Mouse (Mus musculus) midbrain, embryonic 13.5 days (tissue): ENCODE measurements around the gene 1700022I11Rik. TPM values are rescaled to one million over a fixed set of nuclear protein-coding genes. Genes with fewer than 3 reads are reported as not detected.

Experiments used
- ATAC-seq: fragments of 200-750 bp; cut with Nextera tagmentation; 2 replicates; pipeline ENCODE4 v1.8.0; 2017; ENCODE audit warnings: mild to moderate bottlenecking, moderate TSS enrichment, moderate library complexity
- H3K27ac ChIP-seq: fragments of 300-500 bp; sonication (generic); 2 replicates; pipeline ENCODE4 v1.5.1; 2015; ENCODE audit warnings: inconsistent platforms, mild to moderate bottlenecking, moderate library complexity
- H3K27me3 ChIP-seq: fragments of 300-500 bp; sonication (generic); 2 replicates; pipeline ENCODE4 v1.6.1; 2015; ENCODE audit warnings: mild to moderate bottlenecking, inconsistent platforms
- H3K36me3 ChIP-seq: fragments of 300-500 bp; sonication (generic); 2 replicates; pipeline ENCODE4 v1.6.1; 2015; ENCODE audit warnings: mild to moderate bottlenecking, inconsistent platforms
- H3K4me1 ChIP-seq: fragments of 300-500 bp; sonication (generic); replicated peaks from 2 replicates; pipeline ENCODE4 v1.6.1; 2015; ENCODE audit warnings: inconsistent platforms
- H3K4me2 ChIP-seq: fragments of 300-500 bp; sonication (generic); replicated peaks from 2 replicates; pipeline ENCODE4 v1.6.1; 2015; ENCODE audit warnings: moderate library complexity, mild to moderate bottlenecking, inconsistent platforms
- H3K4me3 ChIP-seq: fragments of 300-500 bp; sonication (generic); replicated peaks from 2 replicates; pipeline ENCODE4 v1.5.1; 2015; ENCODE audit warnings: mild to moderate bottlenecking, inconsistent platforms
- H3K9ac ChIP-seq: fragments of 300-500 bp; sonication (generic); replicated peaks from 2 replicates; pipeline ENCODE4 v1.6.1; 2015; ENCODE audit warnings: mild to moderate bottlenecking, inconsistent platforms
- H3K9me3 ChIP-seq: fragments of 300-500 bp; sonication (generic); 2 replicates; pipeline ENCODE4 v1.6.1; 2016; ENCODE audit warnings: mild to moderate bottlenecking, inconsistent platforms
- WGBS: fragments of 180-500 bp; shearing (Covaris S2); methylation state at CpG from one replicate; pipeline ENCODE4 v1.1.7; 2015; 5-methylcytosine and 5-hydroxymethylcytosine counted together
- polyA plus RNA-seq: library from polyadenylated mRNA; unstranded; fragments of >200 nt; fragmentation: Nextera tagmentation; extraction: Ambion mirVana; gene quantifications from 2 replicates; pipeline ENCODE4 v1.2.1, GENCODE M21; 2015

1700022I11Rik gene
- polyA plus RNA-seq, 1 experiment from 2014 or later = 0.50 TPM

DNA sequence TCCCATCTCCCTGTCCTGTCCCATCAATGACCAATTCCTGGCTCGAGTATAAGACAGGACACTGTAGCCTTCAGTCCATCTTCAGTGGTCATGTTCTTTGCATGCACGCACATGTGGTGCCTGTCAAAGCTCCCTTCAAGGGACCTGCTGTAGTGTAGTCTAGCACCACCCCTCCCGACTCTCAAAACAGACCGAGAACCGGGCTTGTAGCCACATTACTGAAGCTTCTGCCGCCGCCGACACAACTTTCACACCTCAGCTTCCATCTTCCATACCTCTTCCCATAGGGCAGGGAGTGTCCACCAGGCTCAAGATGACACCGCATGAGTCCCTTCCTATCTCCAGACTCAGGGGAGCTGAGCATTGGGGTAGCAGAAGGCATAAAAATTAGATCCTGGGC, 25.2 kb upstream of the 1700022I11Rik start:
- Histone ChIP-seq H3K27me3 (no peaks in the 10 kb centered on the region), H3K4me1 (peaks cover 38% of the 10 kb centered on the region), H3K27ac (no peak overlapping the region), H3K9me3 (no peaks in the 10 kb centered on the region), H3K9ac (no peak overlapping the region), H3K4me3 (no peak overlapping the region), H3K36me3 (peaks cover 4% of the 10 kb centered on the region; the same call in 1 of the 2 replicates), H3K4me2 (no peak overlapping the region)
- WGBS = 90% methylated on average over 9 of the region's 9 CpGs
- ATAC-seq = no peak

DNA sequence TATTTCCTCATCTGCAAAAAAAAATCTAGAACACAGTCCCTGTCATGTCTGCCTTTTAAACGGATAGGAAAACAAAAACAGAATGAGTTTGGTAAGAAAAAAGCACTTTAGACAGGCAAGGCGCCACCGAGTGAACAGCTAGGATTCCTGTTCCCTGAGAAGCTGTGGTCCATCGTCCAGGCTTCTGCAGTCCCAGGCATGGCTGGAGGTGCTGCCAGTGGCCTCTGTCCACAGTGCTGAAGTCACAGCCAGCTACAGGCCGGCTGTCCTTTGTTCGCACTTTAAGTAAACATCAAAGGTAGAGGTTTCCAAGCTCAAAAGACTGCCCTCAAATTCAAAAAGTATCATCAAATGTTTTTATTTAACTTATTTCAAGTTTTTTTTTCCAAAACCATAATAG, 24.4 kb upstream of the 1700022I11Rik start:
- 17% methylated on average over 6 of the region's 6 CpGs for WGBS
- Histone ChIP-seq H3K4me2 (no peak overlapping the region), H3K4me3 (no peak overlapping the region), H3K9me3 (no peaks in the 10 kb centered on the region), H3K4me1 (peaks cover 39% of the 10 kb centered on the region), H3K36me3 (peaks cover 4% of the 10 kb centered on the region; the same call in 1 of the 2 replicates), H3K27me3 (no peaks in the 10 kb centered on the region), H3K9ac (no peak overlapping the region), H3K27ac (no peak overlapping the region)
- no peak for ATAC-seq

DNA sequence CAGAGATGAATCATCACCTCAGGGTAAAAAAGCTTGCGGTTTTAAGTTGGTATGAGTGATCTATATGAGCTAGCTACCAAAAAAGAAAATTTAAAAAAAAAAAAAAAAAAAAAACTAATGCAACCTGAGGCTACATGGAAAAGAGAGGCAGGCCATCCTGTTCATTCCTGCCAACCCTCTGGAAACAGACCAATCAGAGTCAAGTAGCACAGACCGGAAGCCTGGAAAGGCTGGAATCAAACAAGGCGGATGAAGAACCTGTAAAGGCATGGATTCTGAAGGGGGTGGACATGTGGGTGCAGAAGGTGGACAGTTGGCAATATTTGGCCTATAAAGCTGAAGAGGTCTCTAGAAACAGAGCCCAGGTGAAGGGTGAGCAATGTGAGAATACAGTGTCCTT, 24.0 kb upstream of the 1700022I11Rik start:
- WGBS = 90% methylated on average over 3 of the region's 3 CpGs
- Histone ChIP-seq H3K4me1 (peaks cover 41% of the 10 kb centered on the region), H3K4me3 (no peak overlapping the region), H3K27ac (no peak overlapping the region), H3K4me2 (no peak overlapping the region), H3K36me3 (0 out of 2 replicates have a peak, but pooled peaks cover under 1% of the 10 kb centered on the region), H3K9ac (no peak overlapping the region), H3K27me3 (no peaks in the 10 kb centered on the region), H3K9me3 (no peaks in the 10 kb centered on the region)
- no peak for ATAC-seq

DNA sequence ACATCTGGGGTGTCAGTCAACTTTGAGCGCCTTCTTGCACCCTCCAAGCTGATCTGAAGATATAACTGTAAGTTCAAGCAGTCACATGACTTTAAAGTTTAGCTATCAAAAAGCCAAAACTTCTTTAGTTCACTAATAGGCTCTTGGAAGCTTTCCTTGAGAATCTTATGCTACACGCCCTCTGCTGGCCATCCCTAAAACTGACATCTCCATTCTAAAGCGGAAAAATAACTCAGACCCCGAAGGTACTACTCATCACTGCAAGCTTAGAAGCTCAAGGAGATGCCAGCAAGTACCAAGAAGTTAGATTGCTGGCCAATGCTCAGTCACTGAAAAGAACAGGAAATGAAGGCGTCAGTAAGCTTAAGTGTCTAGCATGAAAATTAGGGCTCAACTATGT, 23.5 kb upstream of the 1700022I11Rik start:
- 6% methylated on average over 5 of the region's 5 CpGs for WGBS
- Histone ChIP-seq H3K36me3 (no peaks in the 10 kb centered on the region), H3K4me1 (peaks cover 46% of the 10 kb centered on the region), H3K4me2 (peak overlapping the region; percentile 44), H3K9me3 (no peaks in the 10 kb centered on the region), H3K9ac (no peak overlapping the region), H3K4me3 (no peak overlapping the region), H3K27me3 (no peaks in the 10 kb centered on the region), H3K27ac (peak overlapping the region; percentile 98)
- no peak for ATAC-seq

DNA sequence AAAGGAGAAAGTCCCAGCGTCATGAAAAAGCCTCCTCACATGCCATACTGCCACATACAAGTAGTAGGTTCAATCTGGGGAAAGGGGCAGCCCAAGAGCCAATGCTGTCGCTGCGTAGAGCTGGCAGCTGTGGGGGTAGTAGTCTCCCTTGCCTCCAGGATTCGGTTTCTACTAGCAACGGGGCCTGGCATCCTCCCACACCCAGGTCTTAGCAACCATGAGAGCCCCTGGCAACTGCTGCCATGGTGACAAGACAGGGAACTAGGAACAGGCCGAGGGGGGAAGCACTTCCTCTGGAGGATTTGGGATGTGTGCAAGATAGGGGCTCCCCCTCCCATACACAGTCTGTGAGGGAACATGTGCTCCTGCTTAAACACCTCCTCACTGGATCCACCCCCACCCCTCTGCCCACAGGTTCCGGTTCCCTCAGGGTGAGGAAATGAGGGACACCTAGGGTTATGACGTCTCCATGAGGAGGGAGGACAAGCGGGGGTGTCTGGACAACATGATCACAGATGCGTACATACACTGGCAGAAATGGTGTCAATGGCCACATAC, 22.6 kb upstream of the 1700022I11Rik start:
- peak; percentile 59 for ATAC-seq
- H3K36me3 ChIP-seq = no peaks in the 10 kb centered on the region
- H3K27ac ChIP-seq = peak overlapping the region; percentile 98
- H3K9me3 ChIP-seq = no peaks in the 10 kb centered on the region
- WGBS = 18% methylated on average over 10 of the region's 10 CpGs
- peaks cover 55% of the 10 kb centered on the region for H3K4me1 ChIP-seq
- peak overlapping the region; percentile 44 for H3K4me2 ChIP-seq
- 0 out of 2 replicates have a peak overlapping the region, but pooled peaks have one; percentile 6 for H3K4me3 ChIP-seq
- peak overlapping the region; percentile 47 for H3K9ac ChIP-seq
- H3K27me3 ChIP-seq = no peaks in the 10 kb centered on the region

DNA sequence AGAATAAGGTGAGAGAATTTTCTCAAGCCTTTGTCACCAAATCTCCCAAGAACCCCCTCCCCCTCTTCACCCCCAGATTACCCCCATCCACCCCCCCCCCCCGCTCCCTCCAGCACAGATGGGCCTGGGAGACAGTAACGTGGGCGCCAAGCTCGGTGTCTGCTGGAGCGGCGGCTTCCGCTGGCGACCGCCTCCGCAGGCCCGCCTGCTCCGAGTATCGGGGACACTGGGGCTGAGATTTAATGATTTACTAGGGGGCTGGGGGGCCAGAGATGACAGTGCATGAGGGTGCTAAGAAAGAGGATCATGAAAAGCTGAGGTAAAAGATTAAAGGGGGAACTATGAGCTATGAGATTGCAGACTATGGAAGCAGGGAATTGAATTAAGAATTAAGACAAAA, 20.9 kb upstream of the 1700022I11Rik start:
- 0 out of 2 replicates have a peak, but pooled peaks cover 7% of the 10 kb centered on the region for H3K36me3 ChIP-seq
- no peaks in the 10 kb centered on the region for H3K27me3 ChIP-seq
- no peak overlapping the region for H3K4me3 ChIP-seq
- H3K27ac ChIP-seq = peak overlapping the region; percentile 98
- no peaks in the 10 kb centered on the region for H3K9me3 ChIP-seq
- H3K4me2 ChIP-seq = peak overlapping the region; percentile 98; the same call in 1 of the 2 replicates
- no peak for ATAC-seq
- H3K9ac ChIP-seq = no peak overlapping the region
- H3K4me1 ChIP-seq = peaks cover 72% of the 10 kb centered on the region
- 38% methylated on average over 13 of the region's 13 CpGs for WGBS

DNA sequence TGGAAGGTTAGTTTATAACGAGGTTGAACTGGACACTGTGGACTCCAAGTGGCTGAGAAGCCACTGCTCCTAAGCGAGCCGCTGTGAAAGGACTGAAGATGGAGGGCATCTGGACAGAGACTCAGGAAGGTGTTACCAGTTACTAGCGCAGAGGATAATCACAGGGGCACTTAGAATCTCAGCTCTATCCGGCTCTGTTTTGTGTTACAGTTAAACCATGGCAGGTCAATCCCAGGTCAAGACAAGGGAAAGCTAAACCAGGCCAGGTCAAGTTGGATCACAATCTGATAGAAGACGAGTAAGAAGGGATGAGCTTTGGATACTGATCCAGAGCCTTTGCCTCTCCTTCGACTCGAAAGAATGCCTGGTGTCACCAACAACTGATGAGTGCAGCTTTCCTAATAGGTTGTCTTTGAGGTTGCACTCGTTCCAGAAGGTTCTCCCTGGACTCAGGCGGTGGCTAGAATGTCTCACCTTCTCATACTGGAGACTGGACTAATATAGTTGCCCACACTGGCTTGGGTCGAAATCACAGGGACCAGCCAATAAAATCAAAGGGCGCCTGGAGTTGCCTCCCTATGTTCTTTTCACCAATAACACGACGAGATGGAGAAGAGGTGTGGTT, 20.2 kb upstream of the 1700022I11Rik start:
- ATAC-seq = no peak
- H3K36me3 ChIP-seq = 0 out of 2 replicates have a peak, but pooled peaks cover 7% of the 10 kb centered on the region
- 14% methylated on average over 14 of the region's 14 CpGs for WGBS
- peak overlapping the region; percentile 98 for H3K27ac ChIP-seq
- H3K4me3 ChIP-seq = peak overlapping the region; percentile 79
- H3K4me1 ChIP-seq = peaks cover 78% of the 10 kb centered on the region
- no peak overlapping the region; the same call in 1 of the 2 replicates for H3K9ac ChIP-seq
- no peaks in the 10 kb centered on the region for H3K27me3 ChIP-seq
- no peaks in the 10 kb centered on the region for H3K9me3 ChIP-seq
- H3K4me2 ChIP-seq = peak overlapping the region; percentile 98

DNA sequence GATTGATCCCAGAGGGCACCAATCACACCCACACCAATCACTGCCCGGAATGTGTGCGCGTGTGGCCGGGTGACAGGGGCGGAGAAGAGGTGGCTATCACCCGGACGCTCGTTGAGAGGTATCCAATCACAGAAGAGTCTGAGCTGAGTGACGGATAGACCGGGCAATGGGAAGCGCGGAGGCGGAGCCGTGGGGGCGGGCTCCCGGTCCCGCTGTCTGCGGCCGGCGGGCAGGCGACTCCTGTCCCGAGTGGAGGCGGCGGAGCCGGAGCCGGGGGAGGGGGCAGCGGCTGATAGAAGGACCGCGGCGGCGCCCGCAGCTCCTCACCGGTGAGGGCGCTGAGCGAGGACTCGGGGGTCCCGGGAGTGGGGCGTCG, 19.7 kb upstream of the 1700022I11Rik start, which contains the start of gene Dnajb5:
Gene Dnajb5, plus strand, starts transcription at position 139 of the 376 bp plus-strand sequence.
- peak; percentile 94 for ATAC-seq
- peak within 1 kb of the TSS; percentile 79 for H3K4me3 ChIP-seq
- no peaks in the 10 kb centered on the region for H3K27me3 ChIP-seq
- peak within 1 kb of the TSS; percentile 98 for H3K4me2 ChIP-seq
- peak within 1 kb of the TSS; percentile 98 for H3K27ac ChIP-seq
- 0 out of 2 replicates have a peak, but pooled peaks cover 9% of the 10 kb centered on the region for H3K36me3 ChIP-seq
- peaks cover 83% of the 10 kb centered on the region for H3K4me1 ChIP-seq
- 1% methylated on average over 39 of the region's 39 CpGs for WGBS
- no peaks in the 10 kb centered on the region for H3K9me3 ChIP-seq
- peak within 1 kb of the TSS; percentile 98 for H3K9ac ChIP-seq

DNA sequence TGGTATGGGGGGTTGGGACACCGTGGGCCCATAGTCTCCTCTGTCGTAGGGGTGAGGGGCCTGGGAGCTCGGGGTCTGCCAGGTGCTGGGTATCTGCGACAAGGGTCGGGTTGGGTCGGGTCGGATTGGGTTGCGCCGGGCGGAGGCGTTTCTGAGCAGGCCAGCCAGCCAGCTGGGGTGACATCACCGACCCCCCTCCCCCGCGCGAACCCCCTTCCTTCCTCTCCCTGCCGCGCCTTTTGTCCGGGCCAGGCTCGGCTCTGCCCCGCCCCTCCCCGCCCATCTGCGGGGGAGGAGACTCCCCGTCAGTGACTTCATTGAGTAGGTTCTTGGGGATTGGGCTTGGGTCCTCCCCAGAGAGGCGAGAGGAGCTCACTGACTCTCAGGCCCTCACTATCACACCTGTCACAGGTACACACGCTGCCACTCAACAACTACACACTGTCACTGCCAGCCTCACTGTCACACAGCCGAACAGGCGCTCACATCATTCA, 19.3 kb upstream of the 1700022I11Rik start:
- WGBS = under 1% methylated on average over 14 of the region's 27 CpGs
- peak; percentile 61 for ATAC-seq
- H3K4me1 ChIP-seq = peaks cover 88% of the 10 kb centered on the region
- H3K27ac ChIP-seq = peak overlapping the region; percentile 98
- no peaks in the 10 kb centered on the region for H3K9me3 ChIP-seq
- peak overlapping the region; percentile 98 for H3K4me2 ChIP-seq
- H3K4me3 ChIP-seq = peak overlapping the region; percentile 79
- peaks cover 13% of the 10 kb centered on the region; the same call in 1 of the 2 replicates for H3K36me3 ChIP-seq
- H3K9ac ChIP-seq = peak overlapping the region; percentile 98
- H3K27me3 ChIP-seq = no peaks in the 10 kb centered on the region

DNA sequence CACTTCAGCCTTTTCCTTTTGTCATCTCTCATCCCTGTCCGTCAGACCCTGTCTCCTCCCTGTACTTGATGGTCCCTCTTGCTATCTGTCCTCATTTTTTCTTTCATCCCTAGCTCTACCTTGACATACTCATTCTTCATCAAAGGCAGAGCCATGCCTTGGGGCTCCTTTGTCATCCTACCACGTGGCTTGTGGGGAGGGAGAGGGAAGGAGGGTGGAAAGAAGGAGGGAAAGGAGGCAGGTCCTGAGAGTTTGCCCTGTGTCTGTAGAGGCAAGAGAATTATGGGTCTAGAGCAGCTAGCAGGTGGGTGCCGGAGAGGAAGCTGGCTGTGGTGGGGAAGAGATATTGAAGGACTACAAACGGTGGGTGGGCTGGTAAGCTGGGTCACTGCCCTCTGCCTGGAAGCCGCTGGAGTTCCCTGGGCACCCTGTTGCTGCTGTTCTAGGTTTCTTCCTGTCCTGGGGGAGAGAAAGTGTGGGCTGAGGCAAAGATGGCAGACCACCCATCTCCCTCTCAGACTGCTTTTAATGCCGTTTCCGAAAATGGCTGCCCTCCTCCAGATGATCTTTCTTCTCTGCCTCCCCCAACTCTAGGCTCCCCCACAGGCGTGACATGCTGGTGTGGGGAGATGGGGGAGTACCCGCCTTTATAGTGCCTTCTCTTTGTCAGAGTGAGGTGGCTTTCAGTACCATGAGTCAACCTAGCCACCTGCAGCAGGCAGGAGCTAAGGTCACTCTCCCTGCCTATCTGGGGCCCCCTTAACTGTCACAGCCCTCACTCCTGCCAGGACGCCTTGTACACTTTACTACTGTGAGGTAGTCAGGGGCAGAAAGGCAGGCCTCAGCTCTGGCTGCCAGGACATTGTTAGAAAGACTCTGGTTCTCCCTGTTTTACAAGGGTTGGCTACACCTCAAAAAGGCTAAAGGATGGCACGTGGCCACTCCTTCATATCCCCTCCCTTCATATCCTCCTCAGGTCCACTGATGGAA, 17.9 kb upstream of the 1700022I11Rik start:
- 55% methylated on average over 11 of the region's 11 CpGs for WGBS
- peak overlapping the region; percentile 98 for H3K4me2 ChIP-seq
- peaks cover 25% of the 10 kb centered on the region for H3K36me3 ChIP-seq
- peak overlapping the region; percentile 79 for H3K4me3 ChIP-seq
- H3K9ac ChIP-seq = peak overlapping the region; percentile 98
- H3K27me3 ChIP-seq = no peaks in the 10 kb centered on the region
- H3K4me1 ChIP-seq = peaks cover 80% of the 10 kb centered on the region
- H3K27ac ChIP-seq = peak overlapping the region; percentile 98
- ATAC-seq = no peak
- no peaks in the 10 kb centered on the region for H3K9me3 ChIP-seq

DNA sequence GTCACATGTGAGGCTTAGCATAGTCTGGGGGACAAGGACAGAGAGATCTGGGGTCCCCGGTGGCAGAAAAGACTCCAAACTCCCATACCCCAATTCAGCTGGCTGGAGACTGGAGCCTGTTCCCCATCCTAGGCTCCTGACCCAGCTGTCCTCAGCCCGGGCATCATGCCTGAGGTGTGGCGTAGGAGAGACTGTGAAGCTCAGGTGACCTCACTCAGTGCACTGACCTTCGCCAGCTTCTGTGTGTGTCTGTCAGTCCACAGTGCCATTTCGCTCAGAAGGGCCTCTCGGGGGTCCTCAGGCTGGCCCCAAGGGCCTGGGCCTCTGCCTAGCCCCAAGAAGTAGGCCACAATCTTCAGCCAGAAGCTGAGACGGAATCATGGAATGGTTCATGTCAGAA, 16.8 kb upstream of the 1700022I11Rik start:
- peak overlapping the region; percentile 79 for H3K4me3 ChIP-seq
- peak overlapping the region; percentile 98 for H3K4me2 ChIP-seq
- H3K27ac ChIP-seq = peak overlapping the region; percentile 98
- no peak for ATAC-seq
- WGBS = 86% methylated on average over 7 of the region's 7 CpGs
- H3K9ac ChIP-seq = peak overlapping the region; percentile 98
- no peaks in the 10 kb centered on the region for H3K27me3 ChIP-seq
- peaks cover 69% of the 10 kb centered on the region for H3K4me1 ChIP-seq
- H3K9me3 ChIP-seq = no peaks in the 10 kb centered on the region
- H3K36me3 ChIP-seq = peaks cover 35% of the 10 kb centered on the region
